Mouse (Mus musculus): ENCODE data around the gene Oas1d.
A peak's percentile ranks its signal among the peaks of the same experiment; 100 is the strongest.
"Not testable (repeated sequence)": the region's sequence is repeated elsewhere in the genome, so short reads cannot be mapped to it uniquely, and the experiment has no call there.

Gene Oas1d

DNA sequence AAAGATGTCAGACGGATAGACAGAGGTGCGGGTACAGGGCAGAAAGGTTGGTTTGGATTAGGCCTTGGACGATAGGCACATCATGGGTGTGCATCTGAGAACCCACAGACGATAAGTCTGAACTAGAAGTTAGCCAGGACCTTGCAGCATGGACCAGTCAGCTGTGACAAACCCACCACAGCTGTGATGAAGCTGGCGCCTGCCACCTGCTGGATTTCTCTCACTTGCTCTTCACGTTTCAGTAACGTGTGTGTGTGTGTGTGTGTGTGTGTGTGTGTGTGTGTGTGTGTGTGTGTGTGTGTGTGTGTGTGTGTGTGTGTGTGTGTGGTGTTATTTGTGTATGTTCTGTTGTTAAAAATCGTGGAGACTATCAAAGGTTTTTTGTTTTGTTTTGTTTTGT lies at the start of gene Oas1d:
Gene Oas1d, plus strand, starts transcription at position 333 of the 400 bp plus-strand sequence.
- DNase-seq, result not testable (repeated sequence)

DNA sequence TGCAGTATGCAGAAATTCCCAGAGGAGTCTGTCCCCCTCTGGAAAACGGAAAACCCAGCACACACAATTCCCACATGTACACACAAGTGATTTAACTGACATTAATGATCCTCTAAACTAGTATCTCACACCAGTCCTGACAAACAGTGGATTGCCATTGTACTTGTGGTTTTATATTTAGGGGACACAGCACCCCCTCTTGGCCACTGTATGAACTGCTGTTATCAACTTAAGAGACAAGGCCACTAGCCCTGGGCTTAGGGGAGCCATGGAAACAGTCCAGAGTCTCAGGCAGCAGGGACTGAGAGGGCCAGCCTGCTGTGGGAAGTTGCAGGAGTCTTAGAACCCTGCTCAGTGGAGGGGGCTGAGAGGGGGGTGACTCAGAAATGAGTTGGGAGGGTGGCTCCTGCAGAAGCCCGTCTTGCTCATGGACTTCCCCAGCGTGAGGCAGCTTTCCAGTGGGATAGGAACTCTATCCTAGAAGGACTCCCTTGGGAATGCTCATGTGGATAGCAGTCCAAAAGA lies 48.9 kb upstream of the Oas1d start:
- peak; percentile 46 to 57 for DNase-seq

DNA sequence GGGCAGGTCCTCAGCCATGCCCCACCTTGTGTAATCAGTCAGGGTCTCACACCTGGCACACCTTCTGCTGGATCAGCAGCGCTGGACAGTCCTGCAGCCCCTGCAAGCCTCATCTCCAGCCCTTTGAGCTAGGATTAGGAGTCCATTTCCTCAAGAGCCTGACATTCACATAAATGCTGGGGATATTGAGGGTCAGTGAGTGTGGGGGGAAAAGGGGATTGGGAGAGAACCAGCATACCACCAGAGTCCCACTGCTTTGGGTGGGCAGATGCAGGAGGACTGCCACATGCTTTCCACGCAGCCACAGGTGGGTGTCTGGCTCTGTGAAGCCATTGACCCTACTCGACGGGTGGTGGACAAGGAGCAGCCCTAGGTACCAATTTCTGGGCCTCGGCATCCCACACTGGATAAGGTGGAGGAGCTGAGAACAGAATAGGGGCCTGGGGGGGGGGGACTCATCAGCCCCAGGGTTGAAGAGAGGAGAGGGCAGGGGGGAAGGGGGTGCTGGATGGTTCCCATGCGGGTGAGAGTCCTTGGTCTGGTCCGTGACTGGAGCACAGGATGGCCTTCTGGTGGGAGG lies 44.8 kb upstream of the Oas1d start:
- no peak for DNase-seq

DNA sequence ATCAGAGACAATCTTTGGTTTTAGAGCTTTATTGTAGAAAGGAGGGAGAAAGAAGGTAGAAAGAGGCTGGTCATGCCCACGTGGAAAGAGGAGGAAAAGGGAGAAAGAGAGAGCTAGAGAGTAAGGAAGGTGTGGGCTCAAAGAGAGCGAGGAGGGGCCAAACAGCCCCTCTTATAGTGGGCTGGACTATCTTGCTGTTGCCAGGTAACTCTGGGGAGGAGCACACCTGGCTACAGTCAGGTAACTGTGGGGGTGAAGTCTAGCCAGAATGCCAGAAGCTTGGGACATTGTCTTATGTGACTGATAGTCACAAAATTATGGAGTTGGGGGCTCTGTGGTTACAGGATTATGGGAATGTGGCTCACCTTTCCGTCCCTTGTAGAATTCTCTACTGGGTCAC lies 44.3 kb upstream of the Oas1d start:
- DNase-seq, result no peak

DNA sequence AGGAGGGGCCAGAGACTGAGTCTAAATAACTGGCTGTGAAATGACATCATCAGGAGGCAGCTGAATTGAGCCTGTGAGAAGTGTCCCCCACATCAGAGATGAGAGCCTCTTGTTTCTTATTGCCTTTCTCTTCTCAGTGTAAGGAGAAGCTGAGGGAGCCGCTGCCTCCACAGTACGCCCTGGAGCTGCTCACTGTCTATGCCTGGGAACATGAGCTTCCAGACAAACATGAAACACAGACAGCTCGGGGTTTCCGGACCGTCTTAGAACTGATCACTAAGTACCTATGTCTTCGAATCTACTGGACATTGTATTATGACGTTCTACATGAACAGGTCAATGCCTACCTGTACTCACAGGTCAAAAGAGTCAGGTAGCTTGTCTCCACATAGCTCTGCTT lies 43.6 kb upstream of the Oas1d start:
- no peak for DNase-seq

DNA sequence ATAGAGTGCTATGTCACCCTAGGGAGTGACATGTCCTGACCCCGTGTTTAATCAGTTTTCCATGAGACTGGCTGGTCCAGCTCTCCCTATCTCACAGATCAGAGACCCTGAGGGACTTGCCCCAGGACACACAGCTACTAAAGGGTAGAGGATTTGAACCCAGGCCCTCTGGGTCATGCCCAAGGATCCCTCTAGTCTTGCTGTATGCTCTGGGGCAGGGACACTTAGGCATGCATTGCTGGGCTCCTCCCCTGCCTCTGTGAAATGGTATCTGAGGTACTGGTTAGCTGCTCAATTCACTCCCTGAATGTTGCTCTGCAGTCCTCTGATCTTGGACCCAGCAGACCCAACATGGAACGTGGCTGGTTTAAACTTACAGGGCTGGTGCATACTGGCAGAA lies 42.9 kb upstream of the Oas1d start:
- DNase-seq, result no peak

DNA sequence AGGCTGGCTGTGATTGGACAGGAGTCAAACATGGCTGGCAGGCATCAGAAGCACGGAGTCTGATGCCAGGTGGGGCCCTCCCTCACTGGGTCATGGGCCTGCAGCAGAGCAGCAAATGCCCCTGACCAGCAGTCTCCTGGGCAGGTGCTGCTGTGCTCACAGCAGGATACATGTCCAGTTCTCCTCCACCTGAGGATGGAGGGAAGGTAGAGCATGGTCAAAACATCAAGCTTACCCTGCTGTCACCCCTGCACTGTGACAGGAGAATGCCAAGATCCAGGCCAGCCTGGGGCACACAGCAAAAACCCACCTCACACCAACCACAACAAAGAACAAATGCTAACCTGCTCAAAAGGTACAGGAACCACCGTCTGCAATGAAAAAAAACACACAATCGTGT lies 37.5 kb upstream of the Oas1d start:
- DNase-seq, result not testable (repeated sequence)

DNA sequence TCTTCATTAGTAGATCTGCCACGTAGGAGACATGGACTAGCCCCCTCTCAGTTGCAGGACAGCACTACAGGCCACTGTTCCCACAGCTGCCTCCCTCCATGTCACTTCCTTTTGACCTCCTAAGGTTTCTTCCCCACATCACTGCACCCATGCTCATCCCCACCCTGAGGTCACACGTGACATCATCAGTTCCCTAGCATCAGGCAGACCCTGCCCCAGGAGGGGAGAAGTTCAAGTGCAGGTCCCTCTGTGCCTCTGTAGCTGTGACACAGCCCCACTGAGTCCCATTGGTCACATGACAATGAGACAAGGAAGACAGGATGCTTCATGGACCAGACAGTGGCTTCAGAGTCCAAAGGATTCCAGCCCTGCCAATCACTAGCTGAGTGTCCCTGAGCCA lies 36.9 kb upstream of the Oas1d start:
- not testable (repeated sequence) for DNase-seq

DNA sequence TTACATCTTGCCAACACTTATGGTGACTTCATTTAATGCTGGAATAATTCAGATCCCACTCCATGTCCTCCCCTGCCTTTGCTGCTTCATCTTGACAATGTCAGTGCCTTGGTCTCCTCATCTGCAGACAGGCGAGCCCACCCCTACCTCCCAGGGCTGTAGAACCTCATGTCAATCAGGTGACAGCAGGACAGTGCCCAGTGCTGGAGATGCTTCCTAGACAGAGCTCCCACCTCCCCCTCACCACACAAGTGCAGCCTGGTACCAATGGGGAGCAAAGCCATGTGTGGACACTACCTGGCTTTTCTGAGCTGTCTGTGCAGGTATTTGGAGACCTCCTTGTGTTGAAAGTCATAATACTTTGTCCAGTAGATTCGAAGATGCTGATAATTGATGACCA lies 35.5 kb upstream of the Oas1d start:
- DNase-seq, result not testable (repeated sequence)

DNA sequence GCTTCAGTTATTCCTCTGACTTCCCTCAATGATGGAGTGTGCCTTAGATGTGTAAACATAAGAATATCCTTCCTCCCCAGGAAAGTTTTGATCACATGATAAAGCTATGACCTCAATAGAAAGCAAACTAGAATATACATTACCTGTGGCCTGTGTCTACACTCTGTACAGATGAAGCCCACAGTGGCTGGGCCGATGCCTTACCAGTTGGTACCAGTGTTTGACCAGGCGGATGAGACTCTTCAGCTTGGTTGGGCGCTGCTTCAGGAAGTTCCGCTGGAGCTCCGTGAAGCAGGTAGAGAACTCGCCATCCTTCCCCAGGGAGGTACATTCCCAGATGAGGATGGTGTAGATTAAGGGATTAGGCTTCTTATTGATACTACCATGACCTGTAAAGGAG lies 32.7 kb upstream of the Oas1d start:
- DNase-seq, result not testable (repeated sequence)

DNA sequence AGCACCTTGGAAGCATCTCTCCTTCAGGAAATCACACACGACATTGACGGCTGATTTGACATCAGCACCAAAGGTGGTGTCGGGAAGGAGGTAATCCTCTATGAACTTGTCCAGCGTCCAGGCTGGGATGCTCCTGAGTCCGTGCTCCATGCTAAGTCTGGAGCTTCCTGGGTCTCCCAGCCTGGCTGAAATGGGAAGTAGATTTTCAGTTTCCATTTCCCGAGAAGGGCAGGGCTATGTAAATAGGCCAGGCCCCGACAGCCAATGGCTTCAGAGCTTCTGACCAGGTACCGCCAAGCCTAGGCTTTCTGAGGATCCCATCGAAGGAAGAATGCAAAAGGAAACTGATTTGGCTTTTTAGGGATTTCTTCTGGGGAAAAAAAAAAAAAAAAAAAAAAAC lies 26.9 kb upstream of the Oas1d start, which contains the start of gene Oas1g:
Gene Oas1g, minus strand, starts transcription at position 201 of the 400 bp plus-strand sequence.
- not testable (repeated sequence) for DNase-seq

DNA sequence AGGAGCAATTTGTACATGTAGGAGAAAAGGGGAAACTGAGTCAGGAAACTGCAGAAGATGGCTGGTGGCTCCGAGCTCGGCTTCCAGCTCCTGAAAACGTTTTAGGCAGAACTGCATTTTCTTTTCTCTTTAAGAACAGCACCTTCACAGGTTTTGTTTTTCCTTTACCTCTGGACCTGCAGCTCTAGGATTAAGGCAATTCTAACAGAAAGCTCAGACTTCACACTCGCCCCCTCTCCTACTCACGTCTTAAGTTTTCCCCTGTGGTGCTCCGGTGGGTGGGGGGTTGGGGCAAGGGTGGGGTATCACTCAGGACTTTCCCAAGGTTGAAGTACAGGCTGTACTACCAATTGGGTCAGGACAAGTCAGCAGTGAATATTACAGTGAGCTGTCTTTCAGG lies 26.5 kb upstream of the Oas1d start:
- no peak for DNase-seq

DNA sequence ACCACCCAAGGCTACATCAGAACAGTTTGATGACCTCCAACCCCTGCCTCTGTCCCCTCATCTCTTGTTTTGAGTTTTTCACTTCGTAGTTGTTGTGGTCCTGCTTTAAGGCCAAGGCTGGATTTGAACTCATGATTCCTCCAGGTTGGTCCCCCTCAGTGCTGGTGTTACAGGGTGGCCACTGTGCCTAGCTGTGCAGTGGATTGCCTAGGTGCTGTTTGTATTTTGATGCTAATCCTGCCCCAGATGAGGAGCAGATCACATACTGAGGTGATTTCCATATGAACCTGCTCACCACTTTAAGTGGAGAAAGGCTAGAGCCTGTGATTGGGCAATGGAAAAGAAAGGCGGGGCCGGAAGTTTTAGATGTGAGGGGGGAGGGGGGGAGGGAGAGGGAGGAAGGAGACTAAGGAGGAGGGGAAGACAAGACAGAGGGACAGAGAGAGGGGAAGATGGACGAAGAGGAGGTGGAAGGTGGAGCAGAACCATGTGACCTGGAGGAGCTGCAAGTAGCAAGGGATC lies 26.0 kb upstream of the Oas1d start:
- not testable (repeated sequence) for DNase-seq

DNA sequence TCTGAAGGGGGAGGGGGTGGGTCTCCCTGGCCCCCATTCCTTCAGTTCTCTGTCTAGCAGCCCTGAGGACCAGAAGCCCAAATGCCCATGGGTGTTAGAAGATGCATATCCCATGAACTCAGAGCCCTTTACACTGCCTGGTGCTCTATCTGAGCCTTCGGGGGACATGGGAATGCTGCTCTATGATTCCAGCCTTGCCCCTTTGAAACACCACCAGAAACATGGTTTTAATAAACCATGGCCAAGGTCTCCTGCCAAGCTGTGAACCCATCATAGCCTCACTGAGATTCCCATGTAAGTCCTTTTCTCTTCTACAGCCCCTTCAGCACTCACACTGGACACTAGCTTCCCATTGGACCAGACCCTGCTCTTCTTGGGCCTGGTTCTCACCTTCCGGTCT lies 24.3 kb upstream of the Oas1d start:
- no peak for DNase-seq

DNA sequence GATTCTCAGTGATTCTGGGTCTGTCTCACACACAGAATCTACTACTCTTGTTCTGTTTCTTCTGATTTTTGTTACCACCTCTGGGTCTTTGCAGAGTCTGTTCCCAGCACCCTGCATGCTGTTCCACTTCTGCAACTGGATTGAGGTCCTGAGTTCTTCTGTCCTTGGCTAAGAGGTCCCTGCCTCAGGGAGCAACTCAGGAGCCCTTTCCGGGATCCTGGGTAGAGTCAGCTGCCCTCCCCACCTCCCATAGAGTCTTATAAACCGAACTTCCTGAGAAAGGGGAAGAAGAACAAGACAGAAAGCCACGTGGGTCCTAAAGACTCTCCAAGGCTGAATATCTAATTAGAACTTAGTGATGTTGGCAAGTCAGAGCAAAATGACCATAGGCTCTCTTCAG lies 23.3 kb upstream of the Oas1d start:
- DNase-seq, result no peak

DNA sequence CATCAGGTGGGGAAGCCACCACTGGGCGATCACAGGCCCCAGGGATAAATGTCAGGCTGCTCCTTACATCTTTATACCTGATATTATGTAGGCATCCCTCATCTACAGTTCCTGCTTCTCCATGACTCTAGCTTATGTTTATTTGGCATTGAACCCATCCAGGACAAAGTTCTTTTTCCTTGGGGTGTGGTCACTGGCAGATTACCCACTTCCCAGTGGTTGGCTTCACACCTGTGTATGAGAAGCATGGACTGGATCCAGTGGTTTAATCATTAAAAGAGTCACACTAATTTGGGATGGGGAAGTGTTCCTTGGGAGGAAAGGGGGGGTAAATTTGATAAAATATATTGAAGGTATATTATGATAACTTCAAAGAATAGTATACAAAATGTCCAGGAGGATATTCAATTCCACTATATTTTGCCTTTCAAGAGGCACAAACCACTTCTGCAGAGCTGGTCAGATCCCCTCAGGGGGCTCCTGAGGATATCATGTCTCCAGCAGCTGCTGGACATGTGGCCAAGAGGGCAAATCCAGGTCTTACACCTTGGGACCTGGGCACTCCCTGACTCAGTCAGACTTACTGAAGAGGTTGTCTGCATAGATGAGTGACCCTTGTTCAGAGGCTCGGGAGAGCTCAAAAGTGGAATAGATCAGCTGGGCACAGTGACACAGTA lies 22.6 kb upstream of the Oas1d start:
- DNase-seq, result not testable (repeated sequence)

DNA sequence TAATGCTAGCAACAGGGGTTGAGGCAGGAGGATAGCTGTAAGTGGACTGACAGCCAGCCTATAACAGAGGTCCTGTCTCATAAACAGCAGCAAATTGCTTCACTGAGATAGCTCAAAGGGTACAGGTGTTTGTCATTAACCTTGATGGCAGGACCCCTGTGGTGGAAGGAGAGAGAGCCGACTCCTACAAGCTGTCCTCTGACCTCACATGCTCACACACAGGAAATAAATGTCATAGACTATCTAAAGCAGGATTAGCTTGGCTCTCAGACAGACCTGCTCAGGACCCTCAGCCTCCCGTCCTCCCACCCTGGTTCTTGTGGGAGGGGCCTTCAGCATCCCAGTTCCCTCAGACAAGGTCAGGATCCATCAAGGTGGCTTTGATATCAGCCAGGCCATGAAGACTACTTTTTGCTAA lies 22.1 kb upstream of the Oas1d start:
- DNase-seq, result no peak

DNA sequence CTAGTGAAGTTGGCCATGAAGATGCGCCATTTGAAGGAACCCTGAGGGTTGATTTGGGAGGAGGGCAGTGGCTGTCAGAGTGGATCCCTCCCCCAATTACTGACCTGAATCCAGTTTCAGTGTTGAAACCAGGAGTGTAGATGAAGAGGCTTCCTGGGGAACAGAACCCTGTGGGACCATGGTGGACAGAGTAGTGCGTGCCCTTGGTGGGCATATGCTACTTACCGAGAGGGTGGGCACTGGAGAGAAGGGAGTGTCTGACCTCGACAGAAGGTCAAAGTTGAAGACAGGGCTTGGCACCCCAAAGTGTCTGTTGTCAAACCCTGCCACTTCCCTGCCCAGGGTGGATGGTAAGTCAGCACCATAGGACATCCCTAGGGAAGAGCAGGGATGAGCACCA lies 20.5 kb upstream of the Oas1d start:
- not testable (repeated sequence) for DNase-seq

DNA sequence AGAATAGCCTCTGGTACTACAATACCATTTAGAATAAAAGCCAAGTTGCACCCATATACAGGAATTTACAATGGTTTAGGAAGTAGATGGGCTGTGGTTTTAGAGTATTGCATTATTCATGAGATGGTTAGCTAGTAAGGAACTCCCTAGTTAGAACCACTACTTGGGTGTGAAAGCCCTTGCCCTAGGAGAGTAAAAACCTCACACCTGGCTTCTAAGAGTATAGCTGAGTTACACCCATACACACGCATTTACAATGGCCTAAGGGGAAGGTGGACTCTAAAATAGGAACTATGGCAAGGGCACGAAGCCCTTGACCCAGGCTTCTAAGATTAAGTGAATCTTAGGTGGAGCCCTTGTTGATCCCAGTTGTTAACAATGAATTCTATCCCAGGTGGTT lies 19.6 kb upstream of the Oas1d start:
- not testable (repeated sequence) for DNase-seq

DNA sequence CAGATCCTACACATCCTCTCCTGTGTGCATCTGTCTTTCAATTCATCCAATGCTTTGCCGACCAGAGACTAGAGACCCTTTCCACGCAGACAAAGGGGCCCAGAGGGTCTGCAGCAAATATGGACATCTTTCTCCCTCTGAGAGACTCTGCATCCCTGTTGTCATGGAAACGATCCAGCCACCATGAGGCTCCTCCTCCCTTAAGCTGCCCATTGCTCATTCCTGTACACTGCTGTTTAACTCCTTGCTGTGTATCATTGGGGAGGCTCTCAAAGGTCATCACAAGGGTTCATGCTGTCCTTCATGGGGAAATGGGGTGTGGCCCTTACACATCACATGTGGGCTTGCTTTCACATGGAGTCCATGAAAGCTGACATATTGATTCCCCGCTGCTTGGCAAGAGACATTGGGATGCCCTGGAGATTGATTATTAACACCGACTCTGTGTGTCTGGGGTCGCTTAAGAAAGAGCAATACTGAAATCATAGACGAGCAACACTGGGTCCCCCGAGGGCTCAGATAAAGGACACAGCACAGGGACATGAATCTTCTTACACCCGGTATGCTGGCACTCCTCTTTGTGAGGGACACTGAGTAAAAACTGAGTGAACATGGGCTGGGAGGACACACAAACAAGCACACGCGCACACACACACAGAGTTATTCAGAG lies 19.0 kb upstream of the Oas1d start:
- no peak for DNase-seq

DNA sequence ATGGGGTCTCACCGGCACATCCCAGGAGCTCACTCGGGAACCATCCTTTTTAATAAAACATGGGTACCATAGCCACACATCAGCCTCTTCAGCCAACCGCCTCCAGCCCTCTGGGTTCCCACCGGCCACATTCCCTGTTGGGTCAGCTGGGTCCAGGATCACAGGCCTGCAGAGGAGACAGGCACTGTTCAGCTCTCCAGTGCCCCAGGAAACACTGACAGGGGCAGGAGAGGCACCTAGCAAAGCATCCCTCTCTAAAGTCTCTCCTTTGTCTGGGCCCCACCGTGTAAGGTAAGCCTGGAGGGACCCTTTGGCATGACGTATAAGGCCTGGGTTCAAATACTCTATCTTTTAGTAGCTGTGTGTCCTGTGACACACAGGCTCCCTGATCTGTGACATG lies 16.0 kb upstream of the Oas1d start:
- no peak for DNase-seq

DNA sequence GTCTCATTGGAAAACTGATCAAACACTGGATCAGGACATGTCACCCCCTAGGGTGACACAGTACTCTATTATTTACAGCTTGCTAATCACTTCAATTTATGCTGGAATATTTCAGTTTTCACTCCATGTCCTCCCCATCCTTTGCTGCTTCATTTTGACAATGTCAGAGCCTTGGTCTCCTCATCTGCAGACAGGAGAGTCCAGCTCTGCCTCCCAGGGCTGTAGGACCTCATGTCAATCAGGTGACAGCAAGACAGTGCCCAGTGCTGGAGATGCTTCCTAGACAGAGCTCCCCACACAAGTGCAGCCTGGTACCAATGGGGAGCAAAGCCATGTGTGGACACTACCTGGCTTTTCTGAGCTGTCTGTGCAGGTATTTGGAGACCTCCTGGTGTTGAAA lies 15.6 kb upstream of the Oas1d start:
- no peak for DNase-seq

DNA sequence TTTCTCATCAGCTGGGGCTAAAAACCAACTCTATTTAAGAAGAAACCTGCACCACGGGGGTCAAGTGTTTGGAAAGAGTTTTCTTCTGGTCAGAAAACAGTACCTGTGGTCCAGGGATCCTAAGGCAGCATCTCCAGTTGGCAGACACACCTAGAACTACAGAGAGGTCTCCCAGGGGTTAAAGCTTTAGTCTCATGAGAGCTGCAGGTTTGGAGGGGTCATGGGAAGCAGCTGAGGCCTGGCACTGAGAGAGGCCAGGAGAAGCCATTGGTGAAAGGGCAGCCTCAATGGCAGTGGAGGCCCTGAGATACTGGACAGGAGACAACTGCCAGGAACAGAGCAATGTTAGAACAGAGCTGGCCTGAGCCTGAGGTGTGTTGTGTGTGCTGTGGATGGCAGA lies 13.7 kb upstream of the Oas1d start:
- DNase-seq, result no peak

DNA sequence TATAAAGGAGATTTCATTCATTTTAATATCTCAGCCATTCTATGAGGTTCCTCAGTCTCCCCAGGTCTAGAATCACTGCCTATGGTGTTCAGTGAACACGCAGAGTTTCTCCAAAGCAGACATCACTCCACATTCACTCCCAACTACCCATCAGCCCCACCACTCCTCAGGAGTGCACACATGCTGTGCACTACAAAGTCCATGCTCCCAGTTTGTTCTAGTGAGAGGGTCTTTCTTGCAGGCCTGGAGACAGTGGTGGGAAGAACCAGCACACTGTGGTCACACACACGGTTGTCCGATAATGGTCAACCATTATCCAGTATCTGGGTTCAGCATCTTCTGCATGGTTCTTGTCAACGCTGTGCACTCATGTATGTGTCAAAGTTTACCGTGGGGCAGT lies 12.3 kb upstream of the Oas1d start:
- no peak for DNase-seq
